Mouse (Mus musculus) adrenal gland, postnatal 25 days (tissue): Measurements from ENCODE around the gene Tmco4. TPM values are rescaled to one million over a fixed set of nuclear protein-coding genes. Genes with fewer than 3 reads are reported as not detected.

Experiments used
- DNase-seq: peaks from one replicate; pipeline ENCODE4 v3.0.0; 2021; ENCODE audit warnings: mixed read lengths
- total RNA-seq: library from RNA; stranded (reverse); gene quantifications from 2 replicates; pipeline ENCODE4 v1.2.3, GENCODE M21; 2021

Gene Tmco4
- total RNA-seq, 1 experiment from 2014 or later = 16.7 TPM

GRCm38 (mm10) chr4:139093196-139093530, 120.5 kb downstream of the Tmco4 start:
- DNase-seq = no peak

GRCm38 (mm10) chr4:139095406-139095805, 122.7 kb downstream of the Tmco4 start:
- DNase-seq = peak; percentile 41

GRCm38 (mm10) chr4:139096201-139096600, 123.5 kb downstream of the Tmco4 start:
- DNase-seq = no peak

GRCm38 (mm10) chr4:139100326-139100725, 127.6 kb downstream of the Tmco4 start:
- no peak for DNase-seq

GRCm38 (mm10) chr4:139101546-139101945, 128.9 kb downstream of the Tmco4 start:
- DNase-seq = no peak

GRCm38 (mm10) chr4:139105453-139105852, 132.8 kb downstream of the Tmco4 start:
- DNase-seq = no peak

Other genes starting within 250 kb of the Tmco4 start
- 0.24 TPM in 1 of 2 replicates, not detected in the other for gene Pla2g2c, start 248.1 kb upstream of the Tmco4 start, total RNA-seq
- 1.1 and 2.0 TPM in 2 replicates for gene Ubxn10, start 235.7 kb upstream of the Tmco4 start, total RNA-seq
- gene Pla2g2f, start 215.3 kb upstream of the Tmco4 start, total RNA-seq = 19.2 and 21.7 TPM in 2 replicates
- 2.2 and 2.8 TPM in 2 replicates for gene Pla2g2d, start 197.2 kb upstream of the Tmco4 start, total RNA-seq
- 10.5 and 17.1 TPM in 2 replicates for gene Pla2g5, start 109.4 kb upstream of the Tmco4 start, total RNA-seq
- not detected in 2 replicates for gene Gm13030, start 98.9 kb upstream of the Tmco4 start, total RNA-seq
- 1.5 TPM in 1 of 2 replicates, not detected in the other for gene Pla2g2e, start 94.9 kb upstream of the Tmco4 start, total RNA-seq
- gene Otud3, start 58.9 kb upstream of the Tmco4 start, total RNA-seq = 11.7 and 13.5 TPM in 2 replicates
- not detected in 2 replicates for gene Rnf186, start 5.8 kb upstream of the Tmco4 start, total RNA-seq
- gene Htr6, start 102.7 kb downstream of the Tmco4 start, total RNA-seq = 0.33 and 0.52 TPM in 2 replicates
- 20.3 and 21.4 TPM in 2 replicates for gene Nbl1, start 120.1 kb downstream of the Tmco4 start, total RNA-seq
- gene Minos1, start 158.2 kb downstream of the Tmco4 start, total RNA-seq = 347 and 389 TPM in 2 replicates
- gene Capzb, start 220.0 kb downstream of the Tmco4 start, total RNA-seq = 304 and 325 TPM in 2 replicates